Mouse (Mus musculus) limb, embryonic 13.5 days (tissue): ENCODE measurements around the gene Igf1. TPM values are rescaled to one million over a fixed set of nuclear protein-coding genes. Genes with fewer than 3 reads are reported as not detected.

Experiments
- ATAC-seq: fragments of 200-750 bp; cut with Nextera tagmentation; 2 replicates; pipeline ENCODE4 v1.8.0; 2017; ENCODE audit warnings: low read depth, moderate number of reproducible peaks, moderate TSS enrichment; ENCODE audit not compliant: low FRiP score
- H3K27ac ChIP-seq: fragments of 300-500 bp; sonication (generic); 2 replicates; pipeline ENCODE4 v1.5.1; 2015; ENCODE audit warnings: inconsistent platforms, mild to moderate bottlenecking, moderate library complexity
- H3K27me3 ChIP-seq: fragments of 300-500 bp; sonication (generic); 2 replicates; pipeline ENCODE4 v1.6.1; 2015; ENCODE audit warnings: mild to moderate bottlenecking, inconsistent platforms
- H3K36me3 ChIP-seq: fragments of 300-500 bp; sonication (generic); 2 replicates; pipeline ENCODE4 v1.6.1; 2015; ENCODE audit warnings: inconsistent platforms, mild to moderate bottlenecking, moderate library complexity
- H3K4me1 ChIP-seq: fragments of 300-500 bp; sonication (generic); 2 replicates; pipeline ENCODE4 v1.6.1; 2015; ENCODE audit warnings: inconsistent platforms
- H3K4me2 ChIP-seq: fragments of 300-500 bp; sonication (generic); replicated peaks from 2 replicates; pipeline ENCODE4 v1.6.1; 2015; ENCODE audit warnings: inconsistent platforms, mild to moderate bottlenecking, moderate library complexity
- H3K4me3 ChIP-seq: fragments of 300-500 bp; sonication (generic); 2 replicates; pipeline ENCODE4 v1.5.1; 2015; ENCODE audit warnings: moderate library complexity, mild to moderate bottlenecking, inconsistent platforms
- H3K9ac ChIP-seq: fragments of 300-500 bp; sonication (generic); 2 replicates; pipeline ENCODE4 v1.6.1; 2015; ENCODE audit warnings: mild to moderate bottlenecking, inconsistent platforms
- H3K9me3 ChIP-seq: fragments of 300-500 bp; sonication (generic); 2 replicates; pipeline ENCODE4 v1.6.1; 2016; ENCODE audit warnings: inconsistent platforms
- WGBS: fragments of 180-500 bp; shearing (Covaris S2); methylation state at CpG from one replicate; pipeline ENCODE4 v1.1.7; 2015; 5-methylcytosine and 5-hydroxymethylcytosine counted together
- polyA plus RNA-seq: library from polyadenylated mRNA; unstranded; fragments of >200 nt; fragmentation: Nextera tagmentation; extraction: Ambion mirVana; gene quantifications from 2 replicates; pipeline ENCODE4 v1.2.1, GENCODE M21; 2015

Igf1 gene
- polyA plus RNA-seq, 1 experiment from 2014 or later, result 58.5 TPM

GRCm38 (mm10) chr10:87880071-87880785, 22.2 kb downstream of the Igf1 start:
- Histone ChIP-seq H3K9ac (no peak overlapping the region), H3K9me3 (no peaks in the 10 kb centered on the region), H3K4me3 (no peak overlapping the region), H3K36me3 (no peaks in the 10 kb centered on the region), H3K4me2 (no peak overlapping the region), H3K27me3 (peaks cover 8% of the 10 kb centered on the region), H3K4me1 (no peaks in the 10 kb centered on the region), H3K27ac (no peak overlapping the region)
- 88% methylated on average over 7 of the region's 7 CpGs for WGBS
- no peak for ATAC-seq

- Histone ChIP-seq H3K9me3 (no peaks in the 10 kb centered on the region), H3K27ac (no peak overlapping the region), H3K4me1 (no peaks in the 10 kb centered on the region), H3K4me2 (no peak overlapping the region), H3K4me3 (no peak overlapping the region), H3K9ac (no peak overlapping the region), H3K27me3 (no peaks in the 10 kb centered on the region), H3K36me3 (no peaks in the 10 kb centered on the region)
- WGBS, result 96% methylated on average over 2 of the region's 2 CpGs
- ATAC-seq, result no peak
Observed at GRCm38 (mm10) chr10:87885326-87886040, 27.4 kb downstream of the Igf1 start.

- ATAC-seq, result no peak
- Histone ChIP-seq H3K27ac (no peak overlapping the region), H3K36me3 (no peaks in the 10 kb centered on the region), H3K4me2 (no peak overlapping the region), H3K27me3 (no peaks in the 10 kb centered on the region), H3K4me3 (no peak overlapping the region), H3K9ac (no peak overlapping the region), H3K4me1 (no peaks in the 10 kb centered on the region), H3K9me3 (no peaks in the 10 kb centered on the region)
Observed at GRCm38 (mm10) chr10:87889850-87890249, 31.8 kb downstream of the Igf1 start.

GRCm38 (mm10) chr10:87892256-87892655, 34.2 kb downstream of the Igf1 start:
- ATAC-seq, result no peak
- Histone ChIP-seq H3K27me3 (no peaks in the 10 kb centered on the region), H3K4me2 (no peak overlapping the region), H3K9me3 (no peaks in the 10 kb centered on the region), H3K4me1 (peaks cover 13% of the 10 kb centered on the region; the same call in 1 of the 2 replicates), H3K36me3 (no peaks in the 10 kb centered on the region), H3K4me3 (no peak overlapping the region), H3K27ac (no peak overlapping the region), H3K9ac (no peak overlapping the region)

- 91% methylated on average over 1 of the region's 1 CpGs for WGBS
- Histone ChIP-seq H3K27ac (no peak overlapping the region), H3K9ac (no peak overlapping the region), H3K36me3 (no peaks in the 10 kb centered on the region), H3K27me3 (no peaks in the 10 kb centered on the region), H3K4me2 (no peak overlapping the region), H3K4me3 (no peak overlapping the region), H3K9me3 (no peaks in the 10 kb centered on the region), H3K4me1 (peaks cover 13% of the 10 kb centered on the region; the same call in 1 of the 2 replicates)
- ATAC-seq, result no peak
Observed at GRCm38 (mm10) chr10:87893272-87893671, 35.2 kb downstream of the Igf1 start.

- peaks cover 20% of the 10 kb centered on the region for H3K4me1 ChIP-seq
- H3K4me2 ChIP-seq, result no peak overlapping the region
- H3K9me3 ChIP-seq, result no peaks in the 10 kb centered on the region
- no peak overlapping the region for H3K4me3 ChIP-seq
- no peak overlapping the region for H3K9ac ChIP-seq
- no peaks in the 10 kb centered on the region for H3K27me3 ChIP-seq
- no peaks in the 10 kb centered on the region for H3K36me3 ChIP-seq
- H3K27ac ChIP-seq, result no peak overlapping the region
- no peak for ATAC-seq
- 84% methylated on average over 4 of the region's 4 CpGs for WGBS
Observed at GRCm38 (mm10) chr10:87894461-87895120, 36.5 kb downstream of the Igf1 start.

GRCm38 (mm10) chr10:87895351-87895750, 37.3 kb downstream of the Igf1 start:
- Histone ChIP-seq H3K27ac (no peak overlapping the region), H3K9ac (no peak overlapping the region), H3K4me1 (peaks cover 20% of the 10 kb centered on the region), H3K4me2 (no peak overlapping the region), H3K36me3 (no peaks in the 10 kb centered on the region), H3K27me3 (no peaks in the 10 kb centered on the region), H3K9me3 (no peaks in the 10 kb centered on the region), H3K4me3 (no peak overlapping the region)
- 71% methylated on average over 2 of the region's 2 CpGs for WGBS
- ATAC-seq, result no peak

- H3K36me3 ChIP-seq, result no peaks in the 10 kb centered on the region
- no peak overlapping the region for H3K9ac ChIP-seq
- H3K4me3 ChIP-seq, result no peak overlapping the region
- no peak overlapping the region for H3K4me2 ChIP-seq
- no peaks in the 10 kb centered on the region for H3K9me3 ChIP-seq
- H3K27ac ChIP-seq, result no peak overlapping the region
- ATAC-seq, result no peak
- peaks cover 20% of the 10 kb centered on the region for H3K4me1 ChIP-seq
- H3K27me3 ChIP-seq, result no peaks in the 10 kb centered on the region
- WGBS, result 92% methylated on average over 4 of the region's 4 CpGs
Observed at GRCm38 (mm10) chr10:87897331-87897730, 39.3 kb downstream of the Igf1 start.

- no peak overlapping the region for H3K4me3 ChIP-seq
- no peaks in the 10 kb centered on the region for H3K9me3 ChIP-seq
- no peaks in the 10 kb centered on the region for H3K36me3 ChIP-seq
- no peak for ATAC-seq
- H3K4me2 ChIP-seq, result no peak overlapping the region
- WGBS, result 21% methylated on average over 3 of the region's 3 CpGs
- no peaks in the 10 kb centered on the region for H3K27me3 ChIP-seq
- no peak overlapping the region for H3K9ac ChIP-seq
- peaks cover 20% of the 10 kb centered on the region for H3K4me1 ChIP-seq
- no peak overlapping the region for H3K27ac ChIP-seq
Observed at GRCm38 (mm10) chr10:87898826-87899225, 40.8 kb downstream of the Igf1 start.

GRCm38 (mm10) chr10:87901916-87902315, 43.9 kb downstream of the Igf1 start:
- Histone ChIP-seq H3K9ac (no peak overlapping the region), H3K4me3 (no peak overlapping the region), H3K36me3 (no peaks in the 10 kb centered on the region), H3K4me2 (no peak overlapping the region), H3K9me3 (no peaks in the 10 kb centered on the region), H3K4me1 (peaks cover 9% of the 10 kb centered on the region), H3K27me3 (no peaks in the 10 kb centered on the region), H3K27ac (no peak overlapping the region)
- WGBS, result 42% methylated on average over 7 of the region's 7 CpGs
- ATAC-seq, result no peak

- no peak overlapping the region for H3K4me3 ChIP-seq
- no peaks in the 10 kb centered on the region for H3K36me3 ChIP-seq
- no peak for ATAC-seq
- no peaks in the 10 kb centered on the region for H3K4me1 ChIP-seq
- no peak overlapping the region for H3K9ac ChIP-seq
- no peaks in the 10 kb centered on the region for H3K27me3 ChIP-seq
- 47% methylated on average over 5 of the region's 5 CpGs for WGBS
- no peak overlapping the region for H3K4me2 ChIP-seq
- no peak overlapping the region for H3K27ac ChIP-seq
- no peaks in the 10 kb centered on the region for H3K9me3 ChIP-seq
Observed at GRCm38 (mm10) chr10:87904324-87904723, 46.3 kb downstream of the Igf1 start.

GRCm38 (mm10) chr10:87905087-87905486, 47.0 kb downstream of the Igf1 start:
- Histone ChIP-seq H3K27me3 (no peaks in the 10 kb centered on the region), H3K27ac (no peak overlapping the region), H3K4me1 (no peaks in the 10 kb centered on the region), H3K36me3 (no peaks in the 10 kb centered on the region), H3K4me2 (no peak overlapping the region), H3K4me3 (no peak overlapping the region), H3K9me3 (no peaks in the 10 kb centered on the region), H3K9ac (no peak overlapping the region)
- no peak for ATAC-seq
- 82% methylated on average over 3 of the region's 3 CpGs for WGBS
